Mouse (Mus musculus) MEL-GATA-1-ER (cell line): Measurements from ENCODE around the gene Fam20c.

Source experiments
- DNase-seq: peaks from one replicate; pipeline ENCODE4 v3.0.0-alpha.2; 2012; ENCODE audit warnings: low read depth; ENCODE audit errors: extremely low read depth

The Fam20c gene

DNA sequence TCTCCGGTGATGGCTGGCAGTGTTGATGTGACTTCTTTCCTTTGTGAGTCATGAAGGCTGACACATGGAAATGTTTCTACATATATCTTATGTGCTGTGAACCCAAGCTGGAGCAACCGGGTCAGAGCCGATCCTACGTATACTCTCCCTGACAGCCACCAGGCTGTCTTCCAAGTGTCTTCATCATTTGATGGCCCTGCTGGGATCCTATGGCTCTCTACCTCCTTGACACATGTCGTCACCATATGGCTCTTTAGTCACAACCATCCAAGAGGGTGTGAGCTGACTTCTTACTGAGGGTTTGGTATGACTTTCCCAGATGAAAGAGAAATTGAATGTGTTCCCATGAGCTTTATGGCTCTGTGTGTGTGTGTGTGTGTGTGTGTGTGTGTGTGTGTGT lies 50.0 kb downstream of the Fam20c start:
- no peak for DNase-seq

DNA sequence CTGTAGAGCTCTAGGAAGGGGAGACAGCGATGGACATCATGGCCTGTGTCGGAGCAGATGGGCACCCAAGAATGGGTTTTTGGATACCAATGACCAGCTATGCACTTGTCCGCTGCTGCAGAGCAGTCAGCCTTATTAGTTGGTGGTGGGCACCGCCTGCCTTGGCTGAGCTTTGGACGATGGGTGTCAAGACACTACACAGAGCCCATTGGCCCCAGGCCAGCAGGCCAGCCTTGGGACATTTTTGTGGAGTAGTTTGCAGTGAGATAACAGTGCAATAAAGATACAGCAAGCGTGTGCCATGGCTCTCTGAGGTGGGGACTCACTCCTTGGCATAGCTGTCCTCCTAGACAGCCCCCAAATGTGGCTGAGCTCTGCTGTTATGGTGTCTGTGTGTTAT lies 55.5 kb downstream of the Fam20c start:
- no peak for DNase-seq

DNA sequence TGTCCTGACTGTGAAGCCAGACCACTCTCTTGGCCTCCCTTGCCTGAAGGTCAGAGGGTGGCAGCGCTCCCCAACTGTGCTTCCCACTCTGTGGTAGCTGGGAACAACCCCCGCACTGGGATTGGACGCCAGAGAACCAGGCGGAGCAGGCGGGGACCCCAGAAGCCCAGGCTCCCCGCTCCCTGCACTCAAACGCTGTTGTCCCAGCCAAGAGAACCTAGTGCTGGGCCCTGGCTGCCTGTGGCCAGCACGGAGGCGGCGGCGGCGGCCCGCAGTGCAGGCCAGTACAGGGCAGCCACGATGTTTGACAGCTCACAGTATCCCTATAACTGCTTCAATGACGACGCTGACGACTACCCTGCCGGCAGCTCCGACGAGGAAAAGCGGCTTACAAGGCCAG lies 65.5 kb downstream of the Fam20c start, which contains the start of gene Gm5294:
TSS of gene Gm5294 (plus strand) at position 301 of the 400 bp plus-strand sequence.
- DNase-seq, result no peak

DNA sequence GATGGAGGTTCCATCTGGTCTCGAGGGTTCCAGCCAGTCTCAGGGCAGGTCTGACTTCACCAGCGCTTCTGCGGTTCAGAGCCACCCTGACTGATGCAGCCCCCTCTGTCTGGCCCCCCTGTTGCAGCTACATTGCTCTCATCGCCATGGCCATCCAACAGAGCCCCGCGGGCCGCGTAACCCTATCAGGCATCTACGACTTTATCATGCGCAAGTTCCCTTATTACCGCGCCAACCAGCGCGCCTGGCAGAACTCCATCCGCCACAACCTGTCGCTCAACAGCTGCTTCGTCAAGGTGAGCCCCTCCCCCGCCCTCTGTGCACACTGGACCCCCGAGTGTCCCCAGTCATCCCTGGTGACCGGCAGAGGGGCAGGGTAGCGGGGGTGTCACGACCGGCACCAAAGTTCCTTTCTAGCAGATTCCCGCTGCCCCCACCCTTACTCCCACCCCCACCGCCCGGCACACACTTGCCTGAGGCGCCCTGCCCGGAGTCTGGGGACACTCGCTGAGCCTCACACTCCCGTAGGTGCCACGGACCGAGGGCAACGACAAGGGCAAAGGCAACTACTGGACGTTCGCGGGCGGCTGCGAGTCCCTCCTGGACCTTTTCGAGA lies 66.5 kb downstream of the Fam20c start:
- DNase-seq, result no peak

DNA sequence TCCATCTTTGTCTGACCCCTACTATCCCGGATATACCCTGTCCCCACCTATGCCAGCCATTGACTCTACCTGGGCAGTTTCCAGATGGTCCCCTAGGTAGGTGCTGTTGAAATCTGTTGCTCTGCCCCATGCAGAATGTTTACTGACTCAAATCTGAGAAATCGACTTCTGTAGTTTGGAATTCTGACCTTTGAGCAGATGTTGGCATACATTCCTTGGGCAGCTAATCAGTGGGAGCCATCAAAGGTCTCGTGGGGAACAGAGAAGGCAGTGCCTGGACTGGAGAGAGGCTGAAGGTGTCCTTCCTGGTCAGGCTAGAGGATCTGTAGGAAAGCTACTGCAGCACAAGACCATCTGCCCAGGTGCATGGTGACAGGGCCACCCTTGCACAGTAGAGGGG lies 70.8 kb downstream of the Fam20c start:
- no peak for DNase-seq

DNA sequence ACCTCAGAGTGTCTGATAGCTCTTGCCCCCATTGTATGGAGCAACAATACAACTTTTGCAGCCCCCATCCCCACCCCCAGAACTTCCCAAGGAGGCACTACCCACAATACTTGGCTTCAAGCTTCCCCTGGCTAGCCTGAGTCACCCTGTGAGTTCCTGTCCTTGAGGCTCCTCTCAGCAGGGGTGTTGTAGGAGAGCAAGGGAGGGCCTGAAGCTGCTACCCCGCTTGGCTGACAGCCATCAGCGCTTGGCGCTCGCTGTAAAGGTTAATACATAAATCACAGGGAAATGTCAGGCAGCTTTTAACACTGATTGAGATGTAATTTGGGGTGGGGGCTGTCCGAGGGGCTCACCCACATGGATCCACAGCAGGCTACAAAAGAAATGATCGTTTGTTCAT lies 79.1 kb downstream of the Fam20c start:
- no peak for DNase-seq

DNA sequence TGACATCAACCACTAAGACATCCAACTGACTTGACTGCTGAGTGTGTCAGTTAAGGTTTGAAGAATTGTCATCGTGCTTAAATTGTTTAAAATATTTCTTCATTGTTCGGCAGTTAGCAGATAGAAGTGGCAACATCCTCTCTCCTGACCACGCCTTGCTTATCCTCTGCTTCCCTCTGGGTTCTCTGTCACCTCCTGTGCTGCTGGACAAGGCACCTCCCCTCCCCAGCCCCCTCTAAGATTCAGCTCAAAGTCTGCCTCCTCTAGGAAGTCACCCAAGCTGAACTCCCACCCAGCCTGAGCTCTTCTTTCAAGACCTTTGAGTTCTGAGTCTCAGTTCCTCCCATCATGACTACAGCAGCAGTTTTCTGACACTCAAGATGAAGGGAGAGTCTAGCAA lies 80.6 kb downstream of the Fam20c start:
- DNase-seq, result no peak

DNA sequence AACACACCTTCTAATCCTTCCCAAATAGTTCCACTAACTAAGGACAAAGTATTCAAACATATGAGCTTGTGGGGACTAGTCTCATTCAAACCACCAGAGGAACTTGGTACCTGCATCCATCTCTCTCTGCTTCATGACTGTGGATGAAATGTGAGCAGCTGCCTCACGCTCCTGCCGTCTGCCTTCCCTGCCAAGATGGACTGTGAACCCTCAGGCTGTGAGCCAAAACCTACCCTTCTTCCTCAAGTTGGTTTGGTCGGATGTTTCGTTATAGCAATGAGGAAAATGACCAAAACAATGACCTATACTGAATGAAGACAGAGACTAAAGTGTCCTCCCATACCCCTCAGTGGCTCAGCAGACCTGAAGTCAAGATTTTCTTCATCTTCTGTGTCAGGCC lies 86.7 kb downstream of the Fam20c start:
- no peak for DNase-seq

DNA sequence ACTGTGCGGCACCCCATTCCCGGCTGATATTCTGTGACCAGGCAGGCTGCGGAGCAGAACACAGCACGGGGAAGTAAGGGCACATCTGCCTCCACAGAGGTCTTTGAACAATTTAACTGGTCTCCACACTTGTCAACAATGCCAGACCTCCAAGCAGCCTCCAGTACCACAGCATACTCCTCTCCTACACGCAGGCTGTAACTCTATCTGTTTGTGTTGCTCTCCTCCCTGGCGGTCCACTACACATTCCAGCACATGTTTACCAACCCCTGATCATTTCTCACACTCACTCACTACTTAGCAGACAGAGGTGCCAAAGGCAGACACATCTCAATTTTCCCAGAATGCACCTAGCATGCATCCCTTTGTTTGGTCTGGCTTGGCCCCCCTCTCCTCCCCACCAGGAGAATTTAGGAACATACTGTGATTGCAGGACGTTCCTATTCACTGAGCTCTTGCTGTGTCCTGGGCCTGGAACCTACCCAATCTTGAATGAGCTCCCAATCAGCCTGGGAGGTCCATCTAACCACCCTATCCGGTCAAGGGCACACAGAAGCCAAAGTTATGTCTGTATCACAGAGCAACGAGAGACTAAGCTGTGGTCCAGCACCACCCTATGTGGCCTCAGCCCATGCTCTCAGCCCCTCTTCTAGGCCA lies 89.0 kb downstream of the Fam20c start:
- no peak for DNase-seq

DNA sequence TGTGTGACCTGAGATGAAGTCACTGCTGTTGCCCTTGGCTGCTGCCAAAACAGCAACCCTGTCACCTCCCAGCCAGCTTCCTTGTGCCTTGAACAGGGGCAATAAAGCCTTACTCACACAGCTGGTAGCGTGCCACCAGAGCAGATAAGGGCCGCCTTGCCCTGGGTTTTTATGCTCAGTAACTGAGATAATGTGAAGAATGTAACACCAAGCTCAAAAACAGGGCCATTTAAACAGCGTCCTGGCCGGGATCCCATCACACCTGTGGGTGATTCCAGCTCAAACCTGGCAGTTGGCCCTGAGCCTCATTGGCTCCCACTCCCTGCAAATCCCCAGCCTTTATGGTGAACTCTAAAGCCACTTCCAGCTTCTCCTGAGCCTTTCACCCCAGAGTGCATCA lies 92.2 kb downstream of the Fam20c start:
- no peak for DNase-seq

DNA sequence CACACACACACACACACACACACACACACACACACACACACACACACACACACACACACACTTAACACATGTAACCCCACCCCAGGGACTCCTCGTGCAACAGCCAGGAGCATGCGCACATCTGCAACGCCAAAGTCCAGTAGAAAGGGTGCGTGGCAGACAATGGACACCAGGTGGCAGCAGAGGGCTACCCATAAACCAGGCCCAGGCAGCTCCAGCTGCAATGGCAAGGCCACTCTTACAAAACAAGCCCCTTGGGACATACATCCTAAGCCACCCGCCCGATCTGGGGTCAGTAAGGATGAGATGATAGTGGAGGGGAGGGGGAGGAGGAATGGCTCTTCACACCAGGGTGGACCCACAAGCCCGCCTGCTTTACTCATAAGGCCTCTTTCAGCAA lies 93.8 kb downstream of the Fam20c start:
- peak; percentile 17 for DNase-seq

DNA sequence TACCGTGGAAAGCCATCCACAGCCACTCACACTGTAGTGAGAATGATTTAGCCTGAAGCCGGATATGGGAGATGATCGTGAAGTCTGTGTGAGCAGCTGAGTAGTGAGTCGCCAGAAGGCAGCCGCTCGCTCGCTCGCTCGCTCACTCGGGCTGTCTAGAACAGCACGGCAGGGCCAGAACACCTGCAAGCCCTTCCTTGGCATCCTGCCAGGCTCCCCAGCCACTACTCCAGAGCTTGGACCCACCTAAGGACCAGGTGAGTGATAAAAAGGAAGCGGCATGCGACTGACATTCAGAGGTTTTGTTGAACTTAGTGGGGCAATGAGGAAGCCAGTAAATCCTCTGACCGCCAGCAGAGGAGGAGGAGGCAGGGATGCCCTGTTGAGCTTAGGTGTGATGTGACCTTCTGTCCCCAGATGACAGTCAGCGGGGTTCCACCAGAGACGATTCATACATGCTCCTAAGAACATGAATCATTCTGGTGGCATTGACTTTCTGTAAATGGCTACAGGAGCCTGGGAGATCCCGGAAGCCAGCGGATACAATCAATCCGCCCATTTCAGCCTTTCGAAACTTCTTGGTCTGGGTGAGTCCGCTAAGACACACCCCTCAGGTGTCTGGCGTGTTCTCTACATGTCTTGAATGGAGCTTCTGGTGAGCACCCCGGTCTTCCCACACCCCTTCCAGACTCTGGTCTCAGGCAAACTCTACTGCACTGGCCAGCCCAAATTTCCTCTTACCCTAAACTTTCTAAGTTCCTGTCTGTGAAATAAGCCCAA lies 95.6 kb downstream of the Fam20c start:
- DNase-seq, result no peak

DNA sequence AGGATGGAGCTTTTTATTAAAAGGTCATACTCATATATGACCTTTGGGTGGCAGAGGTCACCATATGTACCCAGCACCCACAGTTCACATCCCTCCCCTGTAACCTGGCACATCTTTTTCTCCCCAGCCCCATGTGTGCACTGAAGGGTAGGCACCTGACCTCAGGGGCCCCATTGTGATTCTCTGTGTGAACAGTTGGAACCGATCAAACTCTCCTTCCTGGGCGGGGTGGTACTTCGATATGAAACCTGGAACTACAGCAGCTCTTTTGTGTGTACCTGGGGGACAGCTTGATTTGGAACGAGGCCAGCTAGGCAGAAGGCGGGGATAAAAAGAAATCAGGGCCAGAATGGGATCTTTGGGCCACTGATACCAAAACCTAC lies 96.1 kb downstream of the Fam20c start:
- DNase-seq, result no peak

DNA sequence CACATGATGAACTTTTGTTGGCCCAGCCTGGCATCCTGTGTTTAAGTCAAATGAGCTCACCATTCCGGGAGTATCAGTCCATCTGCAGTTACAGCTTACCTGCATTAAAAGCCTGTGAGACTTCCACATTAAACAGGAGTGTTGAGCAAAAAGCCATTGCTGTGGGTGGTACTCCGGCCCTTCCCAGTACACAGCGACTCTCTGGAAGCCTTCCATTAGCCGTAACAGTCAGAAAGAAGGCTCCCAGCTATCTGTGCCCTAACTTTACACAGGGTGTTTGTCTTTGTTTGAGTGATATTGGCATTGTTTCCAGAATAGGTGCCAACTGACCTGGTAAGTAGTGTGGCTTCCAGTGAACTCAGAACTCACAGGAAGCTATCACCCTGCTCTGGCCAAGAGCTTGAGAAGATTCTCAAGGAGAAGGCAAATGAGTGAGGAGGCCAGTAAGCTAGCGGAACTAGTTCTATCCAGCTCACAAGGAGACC lies 97.0 kb downstream of the Fam20c start:
- DNase-seq, result no peak

DNA sequence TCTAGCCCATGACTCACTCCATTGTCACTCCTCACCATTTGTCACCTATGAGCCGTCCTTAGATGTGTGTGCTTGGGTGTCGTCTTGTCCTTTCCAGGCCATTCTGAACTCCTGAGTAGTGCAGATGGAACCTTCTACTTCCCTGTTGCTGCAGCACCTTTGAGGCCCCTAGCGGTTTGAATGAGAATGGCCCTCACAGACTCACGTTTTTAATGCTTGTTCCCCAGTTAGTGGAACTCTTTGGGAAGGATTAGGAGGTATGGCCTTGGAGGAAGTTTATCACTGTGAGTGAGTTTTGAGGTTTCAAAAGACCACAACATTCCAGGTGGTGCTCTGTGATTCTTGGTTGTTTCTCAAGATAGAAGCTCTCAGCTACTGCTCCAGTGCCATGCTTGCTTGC lies 97.8 kb downstream of the Fam20c start:
- no peak for DNase-seq

DNA sequence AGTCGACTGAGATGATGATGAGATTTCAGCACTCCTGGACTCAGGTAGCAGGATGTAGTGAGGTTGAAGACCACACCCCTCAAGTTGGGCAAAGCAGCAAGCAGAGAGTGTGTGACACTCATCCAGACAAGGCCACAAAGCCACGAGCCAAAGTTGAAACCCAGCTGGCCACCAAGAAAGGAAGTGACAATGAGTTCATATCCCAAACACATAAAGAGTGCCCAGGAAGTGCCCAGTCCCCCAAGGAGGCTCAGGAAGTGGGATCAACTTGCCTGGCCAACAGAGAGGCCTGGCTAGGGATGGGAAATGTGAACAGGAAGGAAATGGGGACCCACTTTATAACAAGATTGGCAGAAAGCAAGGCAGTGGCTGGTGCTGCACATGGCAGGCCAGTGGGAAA lies 99.0 kb downstream of the Fam20c start:
- DNase-seq, result no peak

DNA sequence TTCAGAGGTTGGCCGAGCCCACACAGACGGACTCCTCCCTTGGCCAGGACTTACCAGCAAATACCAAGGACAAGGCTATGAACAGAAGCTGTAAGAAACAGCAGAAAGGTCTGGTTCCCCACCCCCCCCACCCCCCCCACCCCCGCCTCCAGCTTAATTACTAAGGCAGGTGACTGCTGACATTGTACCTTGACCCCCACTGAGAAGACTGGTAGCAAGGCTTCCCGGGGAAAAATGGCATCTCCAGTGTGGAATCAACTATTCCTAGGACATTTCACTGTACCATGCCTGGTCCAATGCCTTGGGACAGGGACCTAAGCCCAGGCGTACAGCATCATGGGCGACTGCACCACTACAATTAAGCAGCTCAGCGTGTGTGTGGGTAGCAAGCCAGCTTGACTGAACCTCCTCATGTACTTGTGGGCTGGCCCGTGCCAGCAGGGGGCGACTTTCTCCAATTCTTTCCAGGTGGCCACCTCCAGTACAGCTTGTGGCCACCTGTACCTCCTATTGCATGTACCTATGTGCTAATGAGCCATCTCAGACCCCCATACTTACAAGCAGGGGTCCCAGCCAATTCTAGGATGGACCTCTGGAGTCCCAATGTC lies 102.8 kb downstream of the Fam20c start:
- DNase-seq, result no peak

DNA sequence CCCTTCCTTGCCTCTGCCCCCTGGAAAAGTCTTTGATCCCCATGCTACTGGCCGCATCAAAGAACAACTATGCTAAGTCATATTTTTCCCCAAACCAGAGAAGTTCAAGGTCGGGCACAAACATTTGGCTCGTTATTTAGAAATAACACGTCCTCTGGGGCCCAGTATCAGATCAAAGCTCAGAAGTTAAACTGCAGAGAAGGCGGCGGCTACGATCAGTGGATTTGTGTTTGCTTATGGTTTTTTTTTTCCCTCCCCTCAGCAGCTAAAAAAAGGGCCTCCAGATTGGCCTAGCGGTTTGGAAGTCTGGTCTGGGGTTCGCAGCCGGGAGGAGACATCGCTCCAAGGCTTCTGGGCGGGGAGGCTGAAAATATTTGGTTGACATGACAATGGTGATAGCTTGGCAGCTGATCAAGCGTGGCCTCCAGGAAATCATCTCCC lies 103.5 kb downstream of the Fam20c start:
- DNase-seq, result no peak
